Mouse (Mus musculus) thymus, adult 2 months (tissue): Measurements from ENCODE around the gene Col11a1. TPM values are rescaled to one million over a fixed set of nuclear protein-coding genes. Genes with fewer than 3 reads are reported as not detected.

ENCODE experiments used
- DNase-seq: peaks from one replicate; pipeline ENCODE4 v3.0.0; 2021
- H3K27ac ChIP-seq: fragments of 200-500 bp; 2 replicates; pipeline ENCODE4 v1.5.1; 2012; ENCODE audit warnings: low read length, control low read depth; ENCODE audit not compliant: control insufficient read depth, insufficient read depth
- H3K27me3 ChIP-seq: fragments of 200-500 bp; 2 replicates; pipeline ENCODE4 v1.6.1; 2012; ENCODE audit warnings: mild to moderate bottlenecking, low read length, moderate library complexity, mixed read lengths; ENCODE audit not compliant: control insufficient read depth, insufficient read depth
- H3K36me3 ChIP-seq: fragments of 200-500 bp; 2 replicates; pipeline ENCODE4 v1.6.1; 2012; ENCODE audit warnings: mild to moderate bottlenecking, low read length, moderate library complexity; ENCODE audit not compliant: control insufficient read depth, insufficient read depth
- H3K4me1 ChIP-seq: fragments of 200-500 bp; replicated peaks from 2 replicates; pipeline ENCODE4 v1.6.1; 2012; ENCODE audit warnings: low read length; ENCODE audit not compliant: control insufficient read depth, insufficient read depth
- H3K4me3 ChIP-seq: fragments of 200-500 bp; 2 replicates; pipeline ENCODE4 v1.5.1; 2012; ENCODE audit warnings: mild to moderate bottlenecking, low read length, control low read depth, moderate library complexity; ENCODE audit not compliant: control insufficient read depth, insufficient read depth
- CTCF ChIP-seq: fragments of 200-500 bp; IDR thresholded peaks from 2 replicates; pipeline ENCODE4 v1.5.1; 2012; ENCODE audit warnings: mild to moderate bottlenecking, control low read depth, low read length, moderate library complexity, borderline replicate concordance; ENCODE audit not compliant: control insufficient read depth, poor library complexity, insufficient read depth; ENCODE audit errors: extremely low read depth
- POLR2A ChIP-seq: fragments of 200-500 bp; IDR thresholded peaks from 2 replicates; pipeline ENCODE4 v1.6.1; 2012; ENCODE audit warnings: mild to moderate bottlenecking, low read length, control low read depth, moderate library complexity; ENCODE audit not compliant: control insufficient read depth, poor library complexity, insufficient read depth; ENCODE audit errors: extremely low read depth
- WGBS: fragments of 180-500 bp; shearing (Covaris S2); methylation state at CpG from one replicate; pipeline ENCODE4 v1.1.7; 2018; 5-methylcytosine and 5-hydroxymethylcytosine counted together
- polyA plus RNA-seq: library from polyadenylated mRNA; depleted of rRNA; stranded (reverse); fragments of >200 nt; gene quantifications from 2 replicates; pipeline ENCODE4 v1.2.3, GENCODE M21; 2012

Col11a1 gene
- polyA plus RNA-seq, 1 experiment: not detected

DNA sequence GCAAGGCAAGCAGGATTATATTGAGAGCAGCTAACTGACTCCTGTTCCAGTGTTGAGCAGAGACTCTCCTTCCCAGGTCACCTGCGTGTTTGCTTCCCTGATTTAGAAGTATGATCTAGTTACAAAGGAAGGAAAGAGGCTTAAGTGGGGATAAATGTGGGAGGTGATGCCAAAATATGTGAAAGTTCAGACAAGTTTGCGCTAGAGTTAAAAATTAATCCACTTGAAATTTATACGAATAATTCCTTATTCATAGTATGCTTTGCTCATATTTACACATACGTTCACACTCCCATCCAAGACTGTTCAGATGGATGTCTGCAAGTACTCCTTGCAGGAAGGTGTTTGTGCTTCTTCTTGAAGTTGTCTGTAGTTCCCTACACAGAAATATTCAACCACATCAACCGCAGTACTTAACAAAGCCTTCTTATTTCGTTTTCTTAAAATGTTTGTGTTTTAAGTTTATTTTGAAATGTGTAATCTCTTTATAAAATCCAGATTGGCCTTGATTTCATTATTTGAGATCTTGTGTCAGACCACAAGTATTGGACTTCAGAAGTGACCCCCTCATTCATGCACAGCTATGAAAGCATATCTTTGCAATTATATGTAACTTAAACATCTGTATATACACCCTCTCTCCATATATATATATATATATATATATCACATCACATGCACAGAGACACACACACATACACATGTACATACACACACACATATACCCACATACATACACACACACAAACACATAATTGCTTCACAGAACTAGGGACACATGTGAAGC lies 167.8 kb downstream of the Col11a1 start:
- Histone ChIP-seq H3K27ac (no peak overlapping the region), H3K4me1 (no peaks in the 10 kb centered on the region), H3K27me3 (no peaks in the 10 kb centered on the region), H3K36me3 (no peaks in the 10 kb centered on the region), H3K4me3 (no peak overlapping the region)
- 89% methylated on average over 6 of the region's 6 CpGs for WGBS
- DNase-seq: no peak
- TF ChIP-seq POLR2A: no peak
- no peak for TF ChIP-seq CTCF

DNA sequence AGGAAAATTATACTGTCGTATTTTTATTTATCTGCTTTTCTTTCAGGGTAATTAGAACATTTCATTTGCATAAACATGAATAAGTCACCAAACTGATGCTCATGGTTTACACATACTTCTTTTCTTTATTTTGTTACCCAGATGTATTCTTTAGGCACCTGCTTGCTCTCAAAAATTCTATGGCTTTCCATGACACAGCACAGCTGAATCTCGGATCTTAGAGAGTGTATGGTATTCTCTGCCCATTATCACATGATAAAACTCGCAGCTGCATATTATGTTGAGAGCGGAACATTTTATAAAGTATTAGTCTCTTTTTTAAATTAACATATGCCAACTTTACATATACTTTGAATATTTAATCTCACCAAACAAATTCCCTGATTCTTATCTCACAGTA lies 181.9 kb downstream of the Col11a1 start:
- no peaks in the 10 kb centered on the region for H3K27me3 ChIP-seq
- no peak overlapping the region for H3K4me3 ChIP-seq
- DNase-seq: no peak
- WGBS: 87% methylated on average over 4 of the region's 4 CpGs
- no peaks in the 10 kb centered on the region for H3K4me1 ChIP-seq
- H3K36me3 ChIP-seq: no peaks in the 10 kb centered on the region
- H3K27ac ChIP-seq: no peak overlapping the region
- no peak for TF ChIP-seq POLR2A
- TF ChIP-seq CTCF: no peak

GRCm38 (mm10) chr3:114216105-114216504 lies 185.8 kb downstream of the Col11a1 start:
- Histone ChIP-seq H3K4me3 (no peak overlapping the region), H3K27ac (no peak overlapping the region), H3K4me1 (no peaks in the 10 kb centered on the region), H3K36me3 (no peaks in the 10 kb centered on the region), H3K27me3 (no peaks in the 10 kb centered on the region)
- DNase-seq: no peak
- 89% methylated on average over 5 of the region's 5 CpGs for WGBS
- no peak for TF ChIP-seq CTCF
- no peak for TF ChIP-seq POLR2A

- DNase-seq: no peak
- no peak for TF ChIP-seq POLR2A
- TF ChIP-seq CTCF: no peak
- no peak overlapping the region for H3K27ac ChIP-seq
- no peaks in the 10 kb centered on the region for H3K36me3 ChIP-seq
- WGBS: 69% methylated on average over 1 of the region's 1 CpGs
- no peaks in the 10 kb centered on the region for H3K27me3 ChIP-seq
- H3K4me3 ChIP-seq: no peak overlapping the region
- no peaks in the 10 kb centered on the region for H3K4me1 ChIP-seq
These were observed 199.2 kb downstream of the Col11a1 start for GRCm38 (mm10) chr3:114229501-114229900.
